Mouse (Mus musculus): ENCODE measurements around the gene Plet1. TPM values are rescaled to one million over a fixed set of nuclear protein-coding genes. Genes with fewer than 3 reads are reported as not detected.
A peak's percentile ranks its signal among the peaks of the same experiment; 100 is the strongest.

Plet1 gene
- polyA plus RNA-seq, 1 experiment from 2014 or later = 15.6 TPM

DNA sequence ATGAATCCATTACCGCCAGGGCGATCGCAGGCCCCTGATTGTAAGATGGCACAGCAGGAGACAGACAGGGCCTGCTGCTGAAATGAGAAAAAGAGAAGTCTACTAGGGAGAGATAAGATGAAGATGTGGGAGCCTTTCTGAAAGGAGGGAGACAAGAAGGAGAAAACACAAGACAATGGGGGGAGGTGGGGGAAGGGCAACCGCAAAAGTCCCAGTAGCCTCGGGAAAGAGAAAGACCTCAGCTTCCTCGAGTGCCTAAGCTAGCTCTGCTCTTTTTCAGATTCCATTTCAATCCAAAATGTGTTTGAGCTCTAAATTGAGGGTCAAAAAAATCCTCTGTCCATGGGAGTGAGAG, 1.8 kb downstream of the Plet1 start:
- ATAC-seq (ENCODE audit: insufficient number of reproducible peaks, low FRiP score, low TSS enrichment, low read depth) = no peak
- Histone ChIP-seq H3K27me3 (no peaks in the 10 kb centered on the region), H3K9me3 (replicated peaks) (no peaks in the 10 kb centered on the region), H3K27ac (replicated peaks) (no peak overlapping the region), H3K4me2 (replicated peaks) (no peak overlapping the region), H3K4me1 (no peaks in the 10 kb centered on the region; the same call in 1 of the 2 replicates), H3K9ac (no peak overlapping the region), H3K36me3 (no peaks in the 10 kb centered on the region), H3K4me3 (replicated peaks) (no peak overlapping the region)
- 31% methylated on average over 6 of the region's 6 CpGs for WGBS

DNA sequence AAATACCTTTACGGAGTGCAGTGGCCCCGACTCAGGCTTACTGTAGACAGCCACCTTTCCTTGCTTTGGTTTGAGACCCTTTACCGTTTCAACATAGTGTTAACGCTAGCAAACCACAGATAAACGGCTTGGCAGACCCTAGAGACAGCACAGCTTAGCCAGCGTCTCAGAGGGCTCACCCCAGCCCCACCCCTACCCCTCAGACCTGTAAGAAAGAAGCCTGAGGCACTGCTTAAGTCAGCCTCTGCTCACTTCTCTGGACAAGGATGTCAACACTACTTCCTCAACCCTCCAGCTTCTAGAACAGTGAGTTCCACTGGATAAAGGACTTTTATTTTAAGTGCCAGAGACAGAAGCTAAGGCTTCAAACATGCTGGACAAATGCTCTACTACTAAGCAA, 2.2 kb downstream of the Plet1 start:
- Histone ChIP-seq H3K4me1 (no peaks in the 10 kb centered on the region; the same call in 1 of the 2 replicates), H3K9me3 (replicated peaks) (no peaks in the 10 kb centered on the region), H3K4me2 (replicated peaks) (no peak overlapping the region), H3K9ac (no peak overlapping the region), H3K27me3 (no peaks in the 10 kb centered on the region), H3K36me3 (no peaks in the 10 kb centered on the region), H3K27ac (replicated peaks) (no peak overlapping the region), H3K4me3 (replicated peaks) (no peak overlapping the region)
- WGBS = 14% methylated on average over 6 of the region's 6 CpGs
- no peak for ATAC-seq (ENCODE audit: insufficient number of reproducible peaks, low FRiP score, low TSS enrichment, low read depth)

DNA sequence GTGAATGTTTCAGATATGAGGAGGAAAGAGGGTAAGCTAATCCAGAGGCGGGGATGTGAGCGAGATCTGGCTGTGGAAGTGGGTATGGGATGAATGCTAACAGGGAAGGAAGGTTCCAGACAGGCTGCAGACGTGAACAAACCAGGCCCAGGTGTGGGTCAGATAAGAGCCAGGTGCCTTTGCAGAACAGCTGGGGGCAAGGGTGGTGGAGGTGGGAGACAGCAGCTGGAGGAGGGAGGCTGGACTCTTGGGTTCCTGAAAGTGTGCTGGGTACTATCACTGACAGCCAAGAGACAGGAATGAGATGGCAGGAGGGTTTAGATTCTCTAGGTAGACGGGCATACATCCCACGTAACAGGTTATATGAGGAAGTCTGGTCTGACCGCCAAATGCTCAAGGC, 2.8 kb downstream of the Plet1 start:
- Histone ChIP-seq H3K4me2 (replicated peaks) (no peak overlapping the region), H3K27ac (replicated peaks) (no peak overlapping the region), H3K4me1 (no peaks in the 10 kb centered on the region; the same call in 1 of the 2 replicates), H3K4me3 (replicated peaks) (no peak overlapping the region), H3K36me3 (no peaks in the 10 kb centered on the region), H3K9me3 (replicated peaks) (no peaks in the 10 kb centered on the region), H3K27me3 (no peaks in the 10 kb centered on the region), H3K9ac (no peak overlapping the region)
- WGBS = 47% methylated on average over 6 of the region's 6 CpGs
- ATAC-seq (ENCODE audit: insufficient number of reproducible peaks, low FRiP score, low TSS enrichment, low read depth) = no peak

DNA sequence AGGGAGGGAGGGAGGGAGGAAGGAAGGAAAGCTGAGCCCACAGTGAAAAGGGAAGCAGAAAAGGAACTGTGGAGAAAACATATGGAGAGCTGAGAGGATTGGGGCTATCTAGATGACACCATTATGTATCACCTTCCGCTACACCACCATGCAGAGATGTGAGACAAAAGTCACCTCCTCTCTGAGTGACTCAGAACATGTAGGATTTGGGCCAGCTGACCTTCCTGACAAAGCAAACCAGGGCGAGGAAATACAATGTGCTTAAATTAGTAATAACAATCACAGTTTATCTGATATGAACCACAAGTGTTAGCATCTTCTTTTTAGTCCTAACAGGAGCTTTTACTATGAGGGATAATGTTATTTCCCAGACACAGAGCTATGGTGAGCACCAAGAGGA, 3.2 kb downstream of the Plet1 start:
- Histone ChIP-seq H3K36me3 (no peaks in the 10 kb centered on the region), H3K4me2 (replicated peaks) (no peak overlapping the region), H3K27me3 (no peaks in the 10 kb centered on the region), H3K4me1 (no peaks in the 10 kb centered on the region; the same call in 1 of the 2 replicates), H3K4me3 (replicated peaks) (no peak overlapping the region), H3K9ac (no peak overlapping the region), H3K9me3 (replicated peaks) (no peaks in the 10 kb centered on the region), H3K27ac (replicated peaks) (no peak overlapping the region)
- ATAC-seq (ENCODE audit: insufficient number of reproducible peaks, low FRiP score, low TSS enrichment, low read depth) = no peak
- WGBS = 80% methylated on average over 2 of the region's 2 CpGs

DNA sequence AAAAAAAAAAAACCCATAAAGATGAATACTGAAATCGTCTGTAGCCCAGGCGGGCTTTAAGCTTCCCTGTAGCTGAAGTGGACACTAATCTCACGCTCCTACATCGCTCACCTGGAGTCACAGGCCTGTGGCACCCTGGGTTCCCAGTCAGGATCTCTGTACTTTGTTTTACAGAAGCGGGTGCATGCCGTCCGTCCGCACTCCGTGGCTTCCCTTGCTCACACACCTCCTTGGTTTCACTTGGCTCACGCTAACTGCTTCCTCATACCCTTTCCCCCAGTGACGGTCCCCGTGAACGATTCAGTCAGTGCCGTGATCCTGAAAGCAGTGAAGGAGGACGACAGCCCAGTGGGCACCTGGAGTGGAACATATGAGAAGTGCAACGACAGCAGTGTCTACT, 4.5 kb downstream of the Plet1 start:
- H3K9me3 ChIP-seq (replicated peaks) = no peaks in the 10 kb centered on the region
- no peaks in the 10 kb centered on the region for H3K36me3 ChIP-seq
- no peak overlapping the region for H3K4me2 ChIP-seq (replicated peaks)
- H3K27ac ChIP-seq (replicated peaks) = no peak overlapping the region
- H3K4me3 ChIP-seq (replicated peaks) = no peak overlapping the region
- H3K4me1 ChIP-seq = no peaks in the 10 kb centered on the region; the same call in 1 of the 2 replicates
- 83% methylated on average over 16 of the region's 16 CpGs for WGBS
- ATAC-seq (ENCODE audit: insufficient number of reproducible peaks, low FRiP score, low TSS enrichment, low read depth) = no peak
- no peaks in the 10 kb centered on the region for H3K27me3 ChIP-seq
- no peak overlapping the region for H3K9ac ChIP-seq

DNA sequence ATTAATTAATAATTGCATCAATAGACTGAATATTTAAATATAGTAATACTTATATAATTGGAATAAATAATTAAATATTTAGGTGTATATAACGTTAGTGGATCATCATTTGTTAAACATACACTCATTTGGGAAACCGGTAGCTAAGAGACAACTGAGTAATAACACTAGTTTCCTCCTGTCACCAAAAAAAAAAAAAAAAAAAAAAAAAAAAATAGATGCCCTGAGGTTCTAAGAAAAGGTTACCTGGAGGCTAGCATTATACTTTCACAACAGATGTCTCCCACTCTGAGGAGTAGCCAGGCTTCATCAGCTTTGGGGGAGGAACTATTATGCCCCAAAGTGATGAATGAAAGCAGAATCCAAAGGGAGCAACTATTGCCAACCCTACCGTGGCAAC, 5.5 kb downstream of the Plet1 start:
- no peak for ATAC-seq (ENCODE audit: insufficient number of reproducible peaks, low FRiP score, low TSS enrichment, low read depth)
- Histone ChIP-seq H3K4me3 (replicated peaks) (no peak overlapping the region), H3K9ac (no peak overlapping the region), H3K36me3 (no peaks in the 10 kb centered on the region), H3K9me3 (replicated peaks) (no peaks in the 10 kb centered on the region), H3K4me1 (no peaks in the 10 kb centered on the region; the same call in 1 of the 2 replicates), H3K4me2 (replicated peaks) (no peak overlapping the region), H3K27ac (replicated peaks) (no peak overlapping the region), H3K27me3 (no peaks in the 10 kb centered on the region)
- WGBS = 85% methylated on average over 3 of the region's 3 CpGs

DNA sequence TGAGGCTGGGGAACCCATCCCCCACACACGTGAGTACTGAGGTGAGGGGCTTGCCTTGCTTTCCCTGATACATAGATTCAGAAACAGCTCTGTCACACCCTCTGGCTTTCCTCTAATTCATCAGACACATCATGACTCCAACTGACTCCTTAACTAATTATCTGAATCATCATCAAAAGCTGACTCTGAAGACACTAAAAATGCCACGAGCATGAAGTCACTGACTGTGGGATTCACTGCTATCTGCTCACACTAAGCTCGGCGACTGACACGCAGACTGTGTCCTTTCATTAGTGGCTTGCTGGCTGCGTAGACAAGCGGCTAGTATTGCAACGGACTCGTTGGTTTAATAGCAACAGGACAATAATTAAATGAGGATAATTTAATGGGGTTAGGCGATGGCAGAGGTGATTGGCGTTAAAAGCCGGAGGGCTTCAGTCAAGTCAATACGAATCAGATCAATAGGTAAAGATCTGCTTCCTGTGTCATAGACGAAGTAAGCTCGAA, 6.2 kb downstream of the Plet1 start:
- Histone ChIP-seq H3K4me3 (replicated peaks) (peak overlapping the region; percentile 30), H3K9ac (no peak overlapping the region), H3K4me2 (replicated peaks) (peak overlapping the region; percentile 43), H3K27ac (replicated peaks) (no peak overlapping the region), H3K9me3 (replicated peaks) (no peaks in the 10 kb centered on the region), H3K4me1 (no peaks in the 10 kb centered on the region; the same call in 1 of the 2 replicates), H3K27me3 (no peaks in the 10 kb centered on the region), H3K36me3 (no peaks in the 10 kb centered on the region)
- WGBS = 75% methylated on average over 15 of the region's 15 CpGs
- no peak for ATAC-seq (ENCODE audit: insufficient number of reproducible peaks, low FRiP score, low TSS enrichment, low read depth)

DNA sequence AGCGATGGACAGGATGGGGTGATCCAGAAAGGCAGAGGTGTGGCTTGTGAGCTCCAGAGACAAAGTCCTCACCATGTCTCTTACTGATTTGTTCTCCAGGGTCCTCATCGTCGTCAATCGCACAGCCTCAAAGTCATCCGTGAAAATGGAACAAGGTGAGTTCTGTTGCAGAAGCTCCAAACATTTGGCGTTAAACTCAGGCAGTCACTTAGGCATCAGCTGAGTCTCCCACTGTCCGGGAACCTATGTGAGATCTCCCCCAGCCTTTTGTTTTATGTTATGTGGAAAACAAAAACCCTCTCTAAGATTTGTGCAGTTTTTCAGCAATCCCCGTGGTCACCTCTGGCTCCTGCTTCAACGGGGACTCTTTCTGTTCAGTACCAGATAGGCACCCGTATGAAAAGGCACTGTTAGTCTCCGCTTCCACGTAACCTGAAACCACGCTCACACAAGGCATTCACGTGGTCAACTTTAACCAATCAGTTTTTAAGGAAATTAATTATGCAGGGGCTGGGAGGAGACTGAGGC, 6.7 kb downstream of the Plet1 start:
- no peak overlapping the region for H3K27ac ChIP-seq (replicated peaks)
- peak overlapping the region; percentile 30 for H3K4me3 ChIP-seq (replicated peaks)
- no peak overlapping the region for H3K9ac ChIP-seq
- no peaks in the 10 kb centered on the region; the same call in none of the 2 replicates for H3K4me1 ChIP-seq
- H3K9me3 ChIP-seq (replicated peaks) = no peaks in the 10 kb centered on the region
- H3K4me2 ChIP-seq (replicated peaks) = peak overlapping the region; percentile 43
- H3K27me3 ChIP-seq = no peaks in the 10 kb centered on the region
- peak; percentile 79; the same call in 1 of the 2 replicates for ATAC-seq (ENCODE audit: insufficient number of reproducible peaks, low FRiP score, low TSS enrichment, low read depth)
- WGBS = 16% methylated on average over 14 of the region's 14 CpGs
- H3K36me3 ChIP-seq = no peaks in the 10 kb centered on the region

DNA sequence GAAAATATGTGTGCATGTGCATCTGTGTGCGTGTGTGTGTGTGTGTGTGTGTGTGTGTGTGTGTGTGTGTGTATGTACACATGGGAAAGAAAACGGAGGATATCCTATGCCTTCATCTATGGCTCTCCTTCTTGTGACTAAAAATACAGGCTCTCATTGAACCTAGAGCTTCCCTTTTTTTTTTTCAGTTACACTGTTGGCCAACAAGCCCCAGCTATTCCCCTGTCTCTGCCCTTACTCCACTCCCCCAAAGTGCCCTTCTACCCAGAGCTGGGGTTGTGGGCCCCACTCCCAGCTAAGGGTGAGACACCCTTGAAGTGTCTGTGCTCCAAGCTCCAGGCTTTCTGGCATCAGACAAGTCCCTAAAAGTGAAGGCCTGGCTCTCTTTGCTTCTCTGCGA, 8.6 kb downstream of the Plet1 start:
- no peak overlapping the region for H3K27ac ChIP-seq (replicated peaks)
- no peaks in the 10 kb centered on the region; the same call in 1 of the 2 replicates for H3K4me1 ChIP-seq
- 76% methylated on average over 3 of the region's 3 CpGs for WGBS
- H3K36me3 ChIP-seq = no peaks in the 10 kb centered on the region
- no peaks in the 10 kb centered on the region for H3K9me3 ChIP-seq (replicated peaks)
- no peak overlapping the region for H3K9ac ChIP-seq
- H3K27me3 ChIP-seq = no peaks in the 10 kb centered on the region
- no peak overlapping the region for H3K4me2 ChIP-seq (replicated peaks)
- ATAC-seq (ENCODE audit: insufficient number of reproducible peaks, low FRiP score, low TSS enrichment, low read depth) = no peak
- H3K4me3 ChIP-seq (replicated peaks) = no peak overlapping the region

DNA sequence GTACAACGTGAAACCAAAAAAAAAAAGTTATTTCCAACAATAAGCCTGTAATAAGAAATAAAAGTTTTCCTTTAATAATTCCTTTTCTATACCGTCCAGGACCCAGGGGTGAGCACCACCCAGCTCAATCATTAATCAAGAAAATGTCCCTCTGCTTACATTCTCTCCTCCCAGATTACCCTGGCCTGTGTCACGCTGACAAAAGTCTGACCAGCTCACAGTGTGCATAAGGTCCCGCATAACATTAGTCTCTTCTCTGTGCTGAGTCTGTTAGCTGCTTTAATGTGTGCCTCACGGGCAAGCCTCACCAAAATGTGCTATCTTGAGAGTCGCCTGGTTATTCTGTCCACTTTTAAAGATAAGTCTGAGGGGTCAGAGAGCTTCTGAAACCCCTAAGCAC, 11.1 kb downstream of the Plet1 start:
- Histone ChIP-seq H3K9me3 (replicated peaks) (no peaks in the 10 kb centered on the region), H3K9ac (no peak overlapping the region), H3K27ac (replicated peaks) (no peak overlapping the region), H3K4me2 (replicated peaks) (no peak overlapping the region), H3K4me3 (replicated peaks) (no peak overlapping the region), H3K27me3 (no peaks in the 10 kb centered on the region), H3K4me1 (no peaks in the 10 kb centered on the region; the same call in 1 of the 2 replicates), H3K36me3 (no peaks in the 10 kb centered on the region)
- 66% methylated on average over 6 of the region's 6 CpGs for WGBS
- no peak for ATAC-seq (ENCODE audit: insufficient number of reproducible peaks, low FRiP score, low TSS enrichment, low read depth)

DNA sequence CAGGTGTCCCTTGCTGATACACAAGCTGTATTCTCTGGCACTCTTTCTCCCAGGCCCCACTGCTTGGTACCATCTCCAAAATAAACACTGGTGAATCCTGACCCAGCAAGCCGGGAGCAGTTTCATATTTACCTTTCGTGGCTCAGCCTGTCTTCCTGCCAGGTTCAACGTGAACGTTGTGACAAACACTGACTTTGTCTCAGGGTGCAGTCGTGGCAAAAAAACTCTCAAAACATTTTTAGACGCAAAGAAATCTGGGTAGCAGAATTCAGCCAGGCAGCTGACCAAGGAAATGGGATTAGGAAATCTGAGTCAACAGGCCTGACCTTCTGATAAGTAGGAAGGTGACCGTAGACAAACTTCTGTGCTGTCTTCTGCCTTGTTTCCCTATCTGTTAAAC, 13.2 kb downstream of the Plet1 start:
- H3K9ac ChIP-seq = no peak overlapping the region
- WGBS = 68% methylated on average over 7 of the region's 7 CpGs
- H3K9me3 ChIP-seq (replicated peaks) = no peaks in the 10 kb centered on the region
- no peak for ATAC-seq (ENCODE audit: insufficient number of reproducible peaks, low FRiP score, low TSS enrichment, low read depth)
- no peak overlapping the region for H3K4me3 ChIP-seq (replicated peaks)
- no peaks in the 10 kb centered on the region for H3K36me3 ChIP-seq
- no peaks in the 10 kb centered on the region for H3K27me3 ChIP-seq
- no peak overlapping the region for H3K27ac ChIP-seq (replicated peaks)
- H3K4me2 ChIP-seq (replicated peaks) = no peak overlapping the region
- no peaks in the 10 kb centered on the region; the same call in 1 of the 2 replicates for H3K4me1 ChIP-seq

DNA sequence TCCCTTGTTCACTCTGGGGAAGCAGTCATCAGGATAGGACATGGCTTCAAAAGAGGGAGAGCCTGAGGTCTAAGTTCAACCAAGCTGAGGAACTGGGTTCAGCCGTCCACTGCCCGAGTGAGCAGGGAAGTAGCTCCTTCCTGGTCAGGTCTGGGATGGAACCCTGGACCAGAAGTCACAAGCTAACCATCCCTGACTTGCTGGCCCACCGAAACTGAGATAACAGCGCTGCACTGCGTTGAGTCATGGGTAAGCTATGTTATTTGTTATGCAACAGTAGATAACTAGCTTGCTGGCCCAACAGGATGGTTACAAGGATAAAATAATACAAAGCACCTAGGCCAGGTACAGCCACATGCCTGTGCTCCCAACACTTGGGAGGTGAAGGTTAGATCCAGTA, 21.1 kb downstream of the Plet1 start:
- no peak overlapping the region for H3K9ac ChIP-seq
- whole genome bisulfite sequencing = 81% methylated on average over 5 of the region's 5 CpGs
- H3K4me3 ChIP-seq (replicated peaks) = no peak overlapping the region
- no peaks in the 10 kb centered on the region for H3K4me1 ChIP-seq
- no peak overlapping the region for H3K27ac ChIP-seq (replicated peaks)
- H3K27me3 ChIP-seq = no peaks in the 10 kb centered on the region
- H3K4me2 ChIP-seq (replicated peaks) = no peak overlapping the region
- H3K36me3 ChIP-seq = no peaks in the 10 kb centered on the region
- ATAC-seq (ENCODE audit: insufficient number of reproducible peaks, low FRiP score, low TSS enrichment, low read depth) = no peak
- no peaks in the 10 kb centered on the region for H3K9me3 ChIP-seq (replicated peaks)

All from embryonic facial prominence, embryonic 15.5 days (tissue).